10 mouse cellular contexts compared by ENCODE assay signal in the genomic region with DNA sequence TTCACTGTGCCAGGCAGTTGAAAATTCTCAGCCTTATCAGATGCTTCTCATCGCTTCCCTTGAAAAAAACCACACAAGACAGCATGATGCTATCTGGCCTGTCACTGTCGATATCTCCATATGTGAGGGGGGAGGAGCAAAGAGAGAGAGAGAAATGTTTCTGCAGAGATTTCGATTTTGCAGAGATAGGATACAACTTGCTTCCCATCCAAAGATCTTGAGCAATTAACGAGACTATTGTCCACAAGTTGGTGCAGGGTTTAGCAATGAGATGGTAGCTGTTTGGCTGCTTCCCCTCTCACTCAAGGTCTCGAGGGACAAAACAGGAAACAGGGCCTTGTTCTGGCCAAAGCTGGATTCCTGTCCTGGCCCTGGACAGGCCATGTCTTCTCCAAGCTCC.
DNase-seq lines count a peak whose midpoint lies in the region; ATAC-seq lines count a peak whose summit lies in the region.
"Had no signal": no experiment of that assay in that cellular context is flagged by ENCODE, and none has a peak within 500 bp of the region (broad histone marks: within the 10 kb centered on the region; RNA-seq: fewer than 3 reads in every experiment).

No protein-coding gene starts in this region.

- H3K9me3 ChIP-seq in heart, embryonic 14.5 days (ENCODE audit: control insufficient read depth, low read length), result 0 out of 2 replicates have a peak, but pooled peaks cover 3% of the 10 kb centered on the region
- no peaks in the 10 kb centered on the region for H3K9me3 ChIP-seq in midbrain, embryonic 14.5 days (ENCODE audit: control insufficient read depth, low read length)
- H3K9me3 ChIP-seq: midbrain, embryonic 12.5 days had no signal

- H3K4me3 ChIP-seq in heart, embryonic 14.5 days (ENCODE audit: control insufficient read depth in 1 of 2, insufficient read depth in 1 of 2, low read depth in 1 of 2, low read length in 2 of 2), result no peak overlapping the region
- H3K4me3 ChIP-seq in midbrain, embryonic 14.5 days (replicated peaks; ENCODE audit: low read depth, low read length), result no peak overlapping the region
- H3K4me3 ChIP-seq: midbrain, embryonic 12.5 days had no signal

- H3K9ac ChIP-seq in heart, embryonic 14.5 days (ENCODE audit: low read length), result no peak overlapping the region
- no peak overlapping the region for H3K9ac ChIP-seq in midbrain, embryonic 14.5 days (replicated peaks; ENCODE audit: low read length)
- H3K9ac ChIP-seq: midbrain, embryonic 12.5 days had no signal

- DNase-seq in adrenal gland, adult 2 months, result peak; percentile 50
- DNase-seq in adrenal gland, postnatal 4 days (ENCODE audit: low spot score in 2 of 2), result no peak
- peak; percentile 16 for DNase-seq in MN1 (ENCODE audit: low spot score)
- DNase-seq in kidney, postnatal 10 days, result peak; percentile 52
- no peak for DNase-seq in midbrain, embryonic 14.5 days
- DNase-seq in embryo, embryonic 10 days (ENCODE audit: low spot score), result no peak
- DNase-seq in ovary, postnatal 36 days (ENCODE audit: low spot score), result no peak
- DNase-seq: right cerebral cortex, postnatal 14 days had no signal

- H3K27ac ChIP-seq in heart, embryonic 14.5 days (replicated peaks in 1 of 2; ENCODE audit: control insufficient read depth in 1 of 2, insufficient read depth in 1 of 2, low read depth in 2 of 2, low read length in 2 of 2), result peak overlapping the region; percentile 51 to 64
- no peak overlapping the region for H3K27ac ChIP-seq in midbrain, embryonic 14.5 days (replicated peaks; ENCODE audit: low read depth, low read length)
- H3K27ac ChIP-seq: midbrain, embryonic 12.5 days had no signal

- WGBS in heart, embryonic 14.5 days, result 43% methylated on average over 5 of the region's 5 CpGs
- WGBS in midbrain, embryonic 14.5 days, result 86% methylated on average over 5 of the region's 5 CpGs

- no peaks in the 10 kb centered on the region for H3K36me3 ChIP-seq in heart, embryonic 14.5 days (ENCODE audit: control insufficient read depth, insufficient read depth, low read length)
- no peaks in the 10 kb centered on the region for H3K36me3 ChIP-seq in midbrain, embryonic 14.5 days (ENCODE audit: control insufficient read depth, insufficient read depth, low read length)
- H3K36me3 ChIP-seq: midbrain, embryonic 12.5 days had no signal

- no peaks in the 10 kb centered on the region for H3K27me3 ChIP-seq in heart, embryonic 14.5 days (ENCODE audit: control insufficient read depth, insufficient read depth, low read length)
- no peaks in the 10 kb centered on the region for H3K27me3 ChIP-seq in midbrain, embryonic 14.5 days (ENCODE audit: control insufficient read depth, insufficient read depth, low read length)
- H3K27me3 ChIP-seq: midbrain, embryonic 12.5 days had no signal

- no peak overlapping the region for H3K4me2 ChIP-seq in heart, embryonic 14.5 days (ENCODE audit: low read length)
- no peak overlapping the region for H3K4me2 ChIP-seq in midbrain, embryonic 14.5 days (ENCODE audit: low read length)
- H3K4me2 ChIP-seq: midbrain, embryonic 12.5 days had no signal

- peaks cover 9 to 16% of the 10 kb centered on the region in 2 experiments for H3K4me1 ChIP-seq in heart, embryonic 14.5 days (ENCODE audit: control insufficient read depth in 2 of 2, insufficient read depth in 2 of 2, low read length in 2 of 2)
- H3K4me1 ChIP-seq in midbrain, embryonic 14.5 days (ENCODE audit: control insufficient read depth, insufficient read depth, low read length), result no peaks in the 10 kb centered on the region

- no peak for ATAC-seq in heart, embryonic 14.5 days (ENCODE audit: insufficient number of reproducible peaks, insufficient read depth, low FRiP score, low read depth)
- no peak for ATAC-seq in midbrain, embryonic 14.5 days (ENCODE audit: low FRiP score, low TSS enrichment)

Comparison
In these comparisons a context has a peak if more than half of its experiments do, and no peak if none do; other contexts are left out.
1. DNase-seq: peak in adrenal gland, adult 2 months (single experiment), MN1 (single experiment) and kidney, postnatal 10 days (single experiment); none in adrenal gland, postnatal 4 days (0 of 2), midbrain, embryonic 14.5 days (single experiment), embryo, embryonic 10 days (single experiment) and ovary, postnatal 36 days (single experiment).